Mouse (Mus musculus) lung, embryonic 15.5 days (tissue): ENCODE results near the gene Prkcd. TPM values are rescaled to one million over a fixed set of nuclear protein-coding genes. Genes with fewer than 3 reads are reported as not detected.

ENCODE experiments used
- ATAC-seq: fragments of 200-750 bp; cut with Nextera tagmentation; 2 replicates; pipeline ENCODE4 v1.8.0; 2017; ENCODE audit warnings: moderate number of reproducible peaks, borderline replicate concordance; ENCODE audit not compliant: low FRiP score, low TSS enrichment; ENCODE audit errors: extremely low read depth
- H3K27ac ChIP-seq: fragments of 300-500 bp; sonication (generic); 2 replicates; pipeline ENCODE4 v1.5.1; 2015; ENCODE audit warnings: moderate library complexity, mild to moderate bottlenecking, inconsistent platforms
- H3K27me3 ChIP-seq: fragments of 300-500 bp; sonication (generic); 2 replicates; pipeline ENCODE4 v1.6.1; 2015; ENCODE audit warnings: inconsistent platforms
- H3K36me3 ChIP-seq: fragments of 300-500 bp; sonication (generic); 2 replicates; pipeline ENCODE4 v1.6.1; 2015; ENCODE audit warnings: inconsistent platforms
- H3K4me1 ChIP-seq: fragments of 300-500 bp; sonication (generic); 2 replicates; pipeline ENCODE4 v1.6.1; 2015; ENCODE audit warnings: inconsistent platforms
- H3K4me2 ChIP-seq: fragments of 300-500 bp; sonication (generic); 2 replicates; pipeline ENCODE4 v1.6.1; 2015; ENCODE audit warnings: inconsistent platforms, mild to moderate bottlenecking, moderate library complexity
- H3K4me3 ChIP-seq: fragments of 300-500 bp; sonication (generic); 2 replicates; pipeline ENCODE4 v1.5.1; 2015; ENCODE audit warnings: mild to moderate bottlenecking, inconsistent platforms
- H3K9ac ChIP-seq: fragments of 300-500 bp; sonication (generic); 2 replicates; pipeline ENCODE4 v1.6.1; 2015; ENCODE audit warnings: inconsistent platforms
- H3K9me3 ChIP-seq: fragments of 300-500 bp; sonication (generic); 2 replicates; pipeline ENCODE4 v1.6.1; 2016; ENCODE audit warnings: inconsistent platforms
- WGBS: fragments of 180-500 bp; shearing (Covaris S2); methylation state at CpG from one replicate; pipeline ENCODE4 v1.1.7; 2015; 5-methylcytosine and 5-hydroxymethylcytosine counted together
- microRNA-seq: library from miRNA; unstranded; fragments of <30 nt; microRNA quantifications from one replicate; pipeline ENCODE4, GENCODE M21; 2016
- polyA plus RNA-seq: library from polyadenylated mRNA; unstranded; fragments of >200 nt; fragmentation: Nextera tagmentation; extraction: Ambion mirVana; gene quantifications from 2 replicates; pipeline ENCODE4 v1.2.1, GENCODE M21; 2015

Prkcd gene
- polyA plus RNA-seq, 1 experiment from 2014 or later: 61.7 TPM

DNA sequence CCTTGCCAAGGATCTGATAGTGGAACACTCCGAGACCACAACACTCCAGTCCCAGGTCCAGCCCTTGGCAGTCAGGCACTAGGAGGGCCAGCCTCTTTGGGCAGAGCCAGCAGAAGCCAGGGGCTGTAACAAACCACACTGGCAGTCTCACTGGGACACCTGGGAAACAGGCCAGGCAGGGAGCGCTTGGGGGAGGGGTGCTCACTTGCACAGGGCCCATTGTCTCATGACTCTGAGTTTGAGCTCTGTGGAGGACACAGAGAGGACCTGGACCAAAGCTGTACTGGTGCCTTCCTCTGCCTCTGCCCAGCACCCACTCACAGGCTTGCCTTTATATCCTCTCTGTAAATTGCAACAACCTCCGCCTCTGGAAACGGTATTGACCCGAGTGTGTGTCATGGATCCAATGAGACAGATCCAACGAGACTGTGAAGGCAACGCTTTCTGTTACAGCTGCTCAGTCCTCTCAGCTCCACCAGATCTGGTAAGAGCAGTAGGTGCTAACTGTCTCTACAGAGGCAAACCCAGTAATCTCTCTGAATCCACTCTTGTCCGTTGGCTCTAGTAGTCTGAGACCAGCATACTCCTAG lies 77.8 kb downstream of the Prkcd start, which contains the start of gene Tkt:
TSS of gene Tkt (plus strand) at position 229 of the 590 bp plus-strand sequence.
- H3K4me1 ChIP-seq: peaks cover 30% of the 10 kb centered on the region
- H3K9me3 ChIP-seq: no peaks in the 10 kb centered on the region
- H3K27ac ChIP-seq: peak within 1 kb of the TSS; percentile 94
- peak; percentile 19 for ATAC-seq
- peak within 1 kb of the TSS; percentile 90 for H3K4me2 ChIP-seq
- no peaks in the 10 kb centered on the region for H3K27me3 ChIP-seq
- H3K36me3 ChIP-seq: no peaks in the 10 kb centered on the region
- H3K9ac ChIP-seq: peak within 1 kb of the TSS; percentile 78
- H3K4me3 ChIP-seq: peak within 1 kb of the TSS; percentile 79
- 27% methylated on average over 8 of the region's 8 CpGs for WGBS

Small RNA genes within 50 kb of the gene (microRNA-seq; reads per million reads assigned to microRNA genes)
- 3.9 reads per million, percentile 17 among the genes with 10 or more reads in this experiment for gene Mir3076

Other genes starting within 250 kb of the Prkcd start
- 24.6 and 26.7 TPM in 2 replicates for gene Dcp1a, start 146.7 kb downstream of the Prkcd start, polyA plus RNA-seq
- gene Cacna1d, start 134.8 kb downstream of the Prkcd start, polyA plus RNA-seq: 7.1 and 8.9 TPM in 2 replicates
- gene Tkt, start 77.9 kb downstream of the Prkcd start, polyA plus RNA-seq: 281 and 289 TPM in 2 replicates
- gene Rft1, start 28.1 kb upstream of the Prkcd start, polyA plus RNA-seq: 17.4 and 17.8 TPM in 2 replicates
- gene Sfmbt1, start 88.6 kb upstream of the Prkcd start, polyA plus RNA-seq: 11.7 and 12.7 TPM in 2 replicates
- 29.9 and 30.0 TPM in 2 replicates for gene Tmem110, start 199.4 kb upstream of the Prkcd start, polyA plus RNA-seq